ENCODE assay signal across 20 mouse cellular contexts in the genomic region with DNA sequence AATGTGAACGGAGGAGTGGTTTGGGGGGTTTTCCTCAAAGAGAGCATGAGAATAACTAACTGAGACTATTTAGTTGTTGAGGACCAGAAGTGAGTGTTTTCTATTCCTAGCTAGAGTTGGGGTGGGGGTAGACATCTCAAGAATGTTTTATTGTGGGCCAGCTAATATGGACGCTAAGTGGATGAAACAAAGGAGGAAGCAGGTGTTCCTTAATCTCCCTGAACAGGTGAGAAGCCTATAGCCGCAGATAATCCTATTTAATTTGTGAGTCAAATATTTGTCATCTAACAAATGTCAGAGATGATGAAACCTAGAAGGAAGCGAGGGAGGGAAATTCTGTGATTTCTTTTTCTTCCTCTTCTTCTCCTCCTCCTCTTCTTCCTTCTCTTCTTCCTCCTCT.
DNase-seq lines count a peak whose midpoint lies in the region; ATAC-seq and TF ChIP-seq lines count a peak whose summit lies in the region.
"Had no signal": no experiment of that assay in that cellular context is flagged by ENCODE, and none has a peak within 500 bp of the region (broad histone marks: within the 10 kb centered on the region; RNA-seq: fewer than 3 reads in every experiment).

No protein-coding gene starts in this region.

- H3ac ChIP-seq in C2C12 (ENCODE audit: control insufficient read depth, insufficient read length, low read depth) (no peak overlapping the region), myocyte (ENCODE audit: control insufficient read depth, insufficient read length) (no peak overlapping the region)

- peak; percentile 50; the same call in 1 of the 2 replicates for ATAC-seq in embryonic facial prominence, embryonic 14.5 days (ENCODE audit: low read depth)
- peak; percentile 46; the same call in 1 of the 2 replicates for ATAC-seq in stomach, postnatal 0 days (ENCODE audit: low FRiP score, low TSS enrichment)
- ATAC-seq: activated CD4-positive, CD25-positive, alpha-beta regulatory T cell, adult 4 months; CD4-positive, CD25-positive, alpha-beta regulatory T cell, adult 4 months; Patski had no signal

- H3K79me2 ChIP-seq in C2C12 (ENCODE audit: control insufficient read depth, insufficient read depth) (no peaks in the 10 kb centered on the region), myocyte (ENCODE audit: control insufficient read depth, insufficient read depth) (no peaks in the 10 kb centered on the region)

- H3K9me3 ChIP-seq in embryonic facial prominence, embryonic 14.5 days (ENCODE audit: control insufficient read depth, low read length), result no peaks in the 10 kb centered on the region
- no peaks in the 10 kb centered on the region for H3K9me3 ChIP-seq in embryonic facial prominence, embryonic 10.5 days
- no peaks in the 10 kb centered on the region for H3K9me3 ChIP-seq in stomach, postnatal 0 days (ENCODE audit: control insufficient read depth, low read length)
- H3K9me3 ChIP-seq in forebrain, embryonic 10.5 days, result no peaks in the 10 kb centered on the region

- H3K36me3 ChIP-seq in embryonic facial prominence, embryonic 14.5 days (ENCODE audit: control insufficient read depth, insufficient read depth, low read length), result no peaks in the 10 kb centered on the region
- H3K36me3 ChIP-seq in embryonic facial prominence, embryonic 10.5 days (replicated peaks), result no peaks in the 10 kb centered on the region
- H3K36me3 ChIP-seq in C2C12 (ENCODE audit: control insufficient read depth, insufficient read depth) (no peaks in the 10 kb centered on the region), myocyte (ENCODE audit: control insufficient read depth, insufficient read depth) (peaks cover 28% of the 10 kb centered on the region)
- no peaks in the 10 kb centered on the region for H3K36me3 ChIP-seq in stomach, postnatal 0 days (ENCODE audit: control insufficient read depth, insufficient read depth, low read length)
- no peaks in the 10 kb centered on the region for H3K36me3 ChIP-seq in forebrain, embryonic 10.5 days (replicated peaks)
- H3K36me3 ChIP-seq: G1E had no signal

- H3K79me3 ChIP-seq in C2C12 (ENCODE audit: low read depth), result no peaks in the 10 kb centered on the region

- H3K27ac ChIP-seq in embryonic facial prominence, embryonic 14.5 days (replicated peaks; ENCODE audit: low read depth, low read length), result no peak overlapping the region
- no peak overlapping the region for H3K27ac ChIP-seq in embryonic facial prominence, embryonic 10.5 days (replicated peaks)
- no peak overlapping the region for H3K27ac ChIP-seq in stomach, postnatal 0 days (replicated peaks)
- no peak overlapping the region for H3K27ac ChIP-seq in forebrain, embryonic 10.5 days

- no peak overlapping the region for H3K9ac ChIP-seq in embryonic facial prominence, embryonic 14.5 days (ENCODE audit: low read depth, low read length)
- H3K9ac ChIP-seq in stomach, postnatal 0 days (ENCODE audit: low read length), result no peak overlapping the region

- H3K4me2 ChIP-seq in embryonic facial prominence, embryonic 14.5 days (ENCODE audit: low read depth, low read length), result no peak overlapping the region
- peak overlapping the region; percentile 56 for H3K4me2 ChIP-seq in myocyte (ENCODE audit: low read depth)
- no peak overlapping the region for H3K4me2 ChIP-seq in stomach, postnatal 0 days (replicated peaks; ENCODE audit: low read depth)

- TF ChIP-seq EP300 in stomach, postnatal 0 days (optimal IDR thresholded peaks at IDR 0.05), result no peak

- TF ChIP-seq POLR2A in myocyte (IDR thresholded peaks at IDR 0.05; ENCODE audit: insufficient read length, low read depth), result no peak

- DNase-seq in embryonic facial prominence, embryonic 14.5 days (ENCODE audit: low spot score), result peak; percentile 41
- DNase-seq in embryonic facial prominence, embryonic 10.5 days (ENCODE audit: low spot score), result no peak
- DNase-seq in stomach, postnatal 0 days (ENCODE audit: low spot score), result no peak
- DNase-seq in urinary bladder, postnatal 36 days (ENCODE audit: low spot score in 2 of 2), result no peak
- no peak for DNase-seq in layer of hippocampus, postnatal 14 days (ENCODE audit: low spot score in 2 of 2)
- no peak for DNase-seq in forebrain, embryonic 10.5 days (ENCODE audit: extremely low spot score, low spot score)
- DNase-seq: adrenal gland, adult 2 months; adrenal gland, adult 8-10 months; adrenal gland, postnatal 10 days; adrenal gland, postnatal 14 days; adrenal gland, postnatal 25 days; adrenal gland, postnatal 36 days; B cell, adult 2 months had no signal

- WGBS in embryonic facial prominence, embryonic 14.5 days, result 65% methylated on average over 4 of the region's 4 CpGs
- WGBS in embryonic facial prominence, embryonic 10.5 days, result 80% methylated on average over 4 of the region's 4 CpGs
- WGBS in stomach, postnatal 0 days, result 58% methylated on average over 4 of the region's 4 CpGs
- 79% methylated on average over 4 of the region's 4 CpGs for WGBS in forebrain, embryonic 10.5 days

- H3K27me3 ChIP-seq in embryonic facial prominence, embryonic 14.5 days (replicated peaks; ENCODE audit: control insufficient read depth, insufficient read depth, low read length), result no peaks in the 10 kb centered on the region
- no peaks in the 10 kb centered on the region for H3K27me3 ChIP-seq in embryonic facial prominence, embryonic 10.5 days (replicated peaks; ENCODE audit: low read depth, poor library complexity, severe bottlenecking)
- H3K27me3 ChIP-seq in C2C12 (ENCODE audit: control insufficient read depth, insufficient read depth, insufficient read length) (no peaks in the 10 kb centered on the region), myocyte (ENCODE audit: control insufficient read depth, insufficient read depth, insufficient read length) (no peaks in the 10 kb centered on the region)
- H3K27me3 ChIP-seq in stomach, postnatal 0 days (ENCODE audit: control insufficient read depth, insufficient read depth, low read length), result no peaks in the 10 kb centered on the region
- H3K27me3 ChIP-seq in forebrain, embryonic 10.5 days (ENCODE audit: poor library complexity, severe bottlenecking), result no peaks in the 10 kb centered on the region
- H3K27me3 ChIP-seq: CH12.LX, Patski had no signal

- no peak overlapping the region for H3K4me3 ChIP-seq in embryonic facial prominence, embryonic 14.5 days (ENCODE audit: low read depth, low read length)
- no peak overlapping the region for H3K4me3 ChIP-seq in embryonic facial prominence, embryonic 10.5 days
- H3K4me3 ChIP-seq in C2C12 (ENCODE audit: insufficient read depth, poor library complexity, severe bottlenecking) (no peak overlapping the region), myocyte (no peak overlapping the region)
- H3K4me3 ChIP-seq in stomach, postnatal 0 days (ENCODE audit: low read depth, low read length), result no peak overlapping the region
- H3K4me3 ChIP-seq in forebrain, embryonic 10.5 days, result no peak overlapping the region

- H3K4me1 ChIP-seq in embryonic facial prominence, embryonic 14.5 days (ENCODE audit: control insufficient read depth, insufficient read depth, low read length), result no peaks in the 10 kb centered on the region
- peaks cover 4% of the 10 kb centered on the region; the same call in 1 of the 2 replicates for H3K4me1 ChIP-seq in embryonic facial prominence, embryonic 10.5 days
- H3K4me1 ChIP-seq in stomach, postnatal 0 days (replicated peaks; ENCODE audit: control insufficient read depth, insufficient read depth), result no peaks in the 10 kb centered on the region
- H3K4me1 ChIP-seq in forebrain, embryonic 10.5 days, result no peaks in the 10 kb centered on the region

- no peak for TF ChIP-seq CTCF in C2C12 (IDR thresholded peaks at IDR 0.05; ENCODE audit: control insufficient read depth, insufficient read depth, insufficient read length)
- no peak for TF ChIP-seq CTCF in stomach, postnatal 0 days (IDR thresholded peaks at IDR 0.05; ENCODE audit: low read depth)

TF ChIP-seq in C2C12, 6 proteins besides CTCF, POLR2A, EP300 and RAD21:
- TF ChIP-seq MYOD1 (IDR thresholded peaks at IDR 0.05; ENCODE audit: control insufficient read depth, insufficient read length, low read depth) (peak; percentile 54), FOSL1 (IDR thresholded peaks at IDR 0.05; ENCODE audit: insufficient read depth, low read length, poor library complexity, severe bottlenecking) (no peak)

TF ChIP-seq in myocyte, 11 proteins besides CTCF, POLR2A, EP300 and RAD21:
- TF ChIP-seq MYOG (IDR thresholded peaks at IDR 0.05; ENCODE audit: control insufficient read depth in 1 of 3, insufficient read depth in 1 of 3, insufficient read length in 2 of 3, low read depth in 2 of 3) (peak in 2 of 3 experiments; percentile 18 to 92), SRF (IDR thresholded peaks at IDR 0.05; ENCODE audit: control insufficient read depth, insufficient read length, low read depth) (no peak), CEBPB (IDR thresholded peaks at IDR 0.05; ENCODE audit: insufficient read depth, poor library complexity, severe bottlenecking) (peak; percentile 47; the same call in 1 of the 2 replicates), MAX (IDR thresholded peaks at IDR 0.05; ENCODE audit: low read depth) (no peak), MYOD1 (IDR thresholded peaks at IDR 0.05; ENCODE audit: control insufficient read depth in 1 of 3, insufficient read length in 2 of 3, low read depth in 2 of 3) (peak; percentile 48 to 80 (median 77)), E2F4 (IDR thresholded peaks at IDR 0.05; ENCODE audit: insufficient read depth) (no peak), USF1 (IDR thresholded peaks at IDR 0.05; ENCODE audit: low read depth) (no peak), POLR2AphosphoS2 (IDR thresholded peaks at IDR 0.05; ENCODE audit: insufficient read length, low read depth) (no peak), REST (IDR thresholded peaks at IDR 0.05; ENCODE audit: insufficient read depth, insufficient read length) (no peak), TCF12 (IDR thresholded peaks at IDR 0.05; ENCODE audit: insufficient read depth, poor library complexity, severe bottlenecking) (peak; percentile 87), TCF3 (IDR thresholded peaks at IDR 0.05; ENCODE audit: insufficient read length, low read depth) (peak; percentile 52)
